Mouse (Mus musculus): ENCODE measurements around the gene Zbtb16.

Gene Zbtb16

GRCm38 (mm10) chr9:48764311-48764710 lies 71.7 kb downstream of the Zbtb16 start:
- no peak for DNase-seq (ENCODE audit: low spot score)

DNA sequence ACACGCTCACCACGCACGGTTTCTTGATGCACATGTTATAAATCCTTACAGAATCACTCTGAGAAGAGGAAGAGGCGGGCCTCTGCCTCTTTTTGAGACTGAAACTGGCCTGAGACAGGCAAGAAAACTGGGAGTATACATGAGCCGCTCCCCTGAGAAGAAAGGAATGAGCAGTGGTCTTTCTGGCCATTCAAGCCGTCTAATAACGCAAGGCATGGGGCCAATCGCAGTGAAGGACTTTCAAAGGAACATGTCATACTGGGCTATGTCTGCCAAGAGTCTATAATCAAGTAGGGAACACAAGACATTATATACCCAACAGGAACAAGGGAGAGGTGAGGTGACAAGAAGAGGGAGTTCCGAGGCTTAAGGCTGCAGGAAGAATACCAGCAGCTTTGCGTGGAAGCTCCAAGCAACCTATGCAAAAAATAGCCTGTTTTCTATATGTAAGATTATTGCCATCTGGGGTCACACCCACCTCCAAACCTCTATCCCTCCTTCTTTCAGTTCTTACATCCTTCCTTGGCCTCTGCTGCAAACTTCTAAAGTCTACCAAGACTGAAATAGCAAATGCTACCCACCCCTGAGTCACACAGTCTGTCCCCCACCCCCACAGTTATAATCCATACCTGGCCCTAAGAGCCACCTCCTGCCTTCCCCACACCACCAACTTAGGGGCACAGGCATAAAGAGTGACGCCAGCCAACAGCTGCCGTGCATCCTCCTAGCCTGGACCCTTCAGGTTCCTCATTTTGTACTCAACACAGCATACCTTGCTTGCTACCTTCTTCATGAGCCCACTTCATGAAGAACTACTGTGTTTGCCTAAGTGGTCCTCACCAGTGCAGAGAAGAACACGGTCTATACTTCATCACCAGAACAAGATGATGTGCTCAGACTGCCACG lies 74.0 kb downstream of the Zbtb16 start:
- DNase-seq (ENCODE audit: low spot score) = no peak

DNA sequence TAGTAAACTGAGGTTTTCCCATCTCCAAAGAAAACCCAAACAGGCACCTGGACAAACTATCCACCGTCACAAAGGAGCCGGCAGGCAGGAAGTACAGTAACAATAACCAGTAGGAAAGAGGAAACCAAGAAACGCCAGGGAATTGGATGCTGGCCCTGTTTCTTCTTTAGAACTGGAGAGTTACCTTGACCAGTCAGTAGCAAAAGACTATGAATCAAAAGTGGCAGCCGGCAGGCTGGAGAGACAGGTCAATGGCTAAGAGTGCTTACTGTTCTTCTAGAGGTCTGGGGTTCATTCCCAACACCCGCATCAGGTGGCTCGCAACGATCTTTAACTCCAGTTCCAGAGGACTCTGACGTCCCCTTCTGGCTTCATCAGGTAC lies 74.9 kb downstream of the Zbtb16 start:
- no peak for DNase-seq (ENCODE audit: low spot score)

DNA sequence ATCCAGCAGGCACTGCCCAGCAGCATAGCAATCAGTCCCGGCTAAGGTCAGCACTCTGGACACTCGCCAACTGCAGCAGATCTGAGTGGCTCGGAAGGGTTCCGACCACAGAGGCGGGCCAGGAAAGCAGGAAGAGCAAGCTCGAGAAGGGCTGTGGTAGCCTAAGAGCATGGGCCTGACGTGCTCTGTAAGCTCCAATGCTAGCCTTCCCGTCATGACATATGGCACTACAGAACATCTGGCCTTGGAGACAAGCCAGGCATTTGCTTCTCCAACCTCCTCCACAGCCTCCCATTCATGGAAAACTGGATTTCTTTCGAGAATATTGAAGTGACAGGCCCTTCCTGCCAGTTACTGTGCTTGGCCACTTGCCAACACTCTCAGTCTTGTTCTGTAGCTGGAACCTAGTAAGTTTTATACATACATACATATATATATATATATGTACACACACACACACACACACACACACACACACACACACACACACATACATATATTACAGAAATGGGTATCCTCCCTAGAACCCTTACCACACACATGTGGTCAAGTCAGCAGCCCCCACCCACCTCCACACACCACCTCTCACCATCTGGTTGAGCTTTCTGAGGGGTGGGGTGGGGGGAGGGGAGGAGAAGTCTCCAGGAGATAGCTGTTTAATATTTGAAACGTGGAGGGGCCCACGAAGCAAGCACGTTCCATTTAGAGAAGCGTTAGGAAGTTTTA lies 75.4 kb downstream of the Zbtb16 start:
- DNase-seq (ENCODE audit: low spot score) = peak; percentile 67

DNA sequence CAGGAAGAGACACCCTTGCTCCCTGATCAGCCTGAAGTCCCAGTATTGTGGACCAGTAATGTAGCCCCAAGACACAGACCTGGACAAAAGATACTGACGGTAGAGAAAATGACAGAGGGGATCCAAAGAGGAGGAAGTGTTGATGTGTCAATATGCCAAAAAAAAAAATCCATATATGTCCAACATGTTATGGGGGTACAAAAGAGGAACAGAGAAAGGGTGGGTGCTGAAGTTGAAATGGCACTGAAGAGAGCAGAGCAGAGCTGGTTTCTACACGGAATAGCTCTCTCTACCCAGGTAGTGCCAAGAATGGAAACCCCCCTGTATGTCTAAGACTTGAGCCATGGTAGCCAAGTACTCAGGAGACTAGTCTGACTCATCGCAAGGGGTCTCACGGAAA lies 76.9 kb downstream of the Zbtb16 start:
- no peak for DNase-seq (ENCODE audit: low spot score)

DNA sequence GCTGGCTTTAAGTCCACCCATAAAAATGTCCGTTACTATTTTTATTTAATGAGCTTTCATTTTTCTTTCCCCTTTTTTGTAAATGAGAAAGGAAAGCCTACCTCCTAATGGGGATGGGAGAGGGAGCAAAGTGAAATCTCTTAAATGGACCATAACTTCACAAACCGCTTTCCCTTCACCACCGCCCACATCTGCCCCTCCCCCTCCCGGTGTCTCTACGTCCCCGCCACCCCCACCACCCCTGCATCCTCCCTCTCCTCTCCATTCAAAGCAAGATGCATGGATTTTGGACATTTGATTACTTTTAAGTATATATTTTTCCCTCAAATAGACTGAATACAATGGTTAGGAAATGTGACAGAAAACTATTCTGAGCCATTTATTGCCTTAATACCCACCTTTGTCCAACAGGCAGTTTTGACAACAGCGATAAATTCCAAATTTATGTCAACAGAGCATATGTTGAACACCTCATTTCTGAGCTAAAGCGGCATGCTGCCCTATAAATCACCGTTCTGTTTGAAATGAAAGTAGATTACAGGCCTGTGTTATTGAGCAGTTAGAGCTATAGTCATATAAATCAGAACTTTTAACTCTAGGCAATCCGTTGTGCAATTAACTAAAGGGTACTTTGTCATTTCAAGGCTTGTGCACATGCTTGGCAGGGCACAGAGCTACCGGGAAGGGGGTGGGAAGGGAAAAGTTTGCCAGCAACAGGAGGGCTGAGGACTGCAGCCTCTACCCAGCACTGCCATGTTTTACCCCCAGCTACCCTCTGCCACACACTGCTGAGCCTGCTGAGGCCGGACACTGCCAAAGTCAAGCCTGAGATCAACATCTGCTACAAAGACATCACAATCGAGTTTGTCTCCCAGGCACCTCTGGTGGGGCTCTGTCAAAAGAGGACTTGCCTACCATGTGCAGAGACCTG lies 78.1 kb downstream of the Zbtb16 start:
- no peak for DNase-seq (ENCODE audit: low spot score)

DNA sequence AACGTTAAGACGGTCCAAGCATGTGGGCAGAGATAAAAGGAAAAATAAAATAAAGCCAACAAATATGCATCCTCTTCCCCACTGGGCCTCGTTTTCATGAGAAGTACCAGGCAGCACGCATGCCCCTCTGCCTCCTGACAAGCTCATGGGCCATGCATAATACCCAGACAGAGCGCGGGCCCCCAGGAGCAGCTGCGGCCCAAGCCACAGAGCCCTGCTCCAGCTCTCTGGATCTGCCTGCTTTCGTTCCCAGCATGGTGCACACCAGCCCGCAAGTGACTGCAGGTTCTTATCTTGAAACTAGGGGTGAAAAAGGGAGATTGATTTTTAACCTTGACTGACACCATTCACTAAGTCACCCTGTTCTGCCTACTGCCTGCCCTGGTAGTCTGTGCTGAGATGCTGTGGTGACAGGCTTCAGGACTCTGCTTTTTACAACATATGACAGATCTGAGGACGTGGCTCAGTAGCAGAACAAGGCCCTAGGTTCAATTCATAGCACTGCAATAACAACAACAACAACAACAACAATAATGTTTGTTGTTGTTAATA lies 79.7 kb downstream of the Zbtb16 start:
- DNase-seq (ENCODE audit: low spot score) = no peak

DNA sequence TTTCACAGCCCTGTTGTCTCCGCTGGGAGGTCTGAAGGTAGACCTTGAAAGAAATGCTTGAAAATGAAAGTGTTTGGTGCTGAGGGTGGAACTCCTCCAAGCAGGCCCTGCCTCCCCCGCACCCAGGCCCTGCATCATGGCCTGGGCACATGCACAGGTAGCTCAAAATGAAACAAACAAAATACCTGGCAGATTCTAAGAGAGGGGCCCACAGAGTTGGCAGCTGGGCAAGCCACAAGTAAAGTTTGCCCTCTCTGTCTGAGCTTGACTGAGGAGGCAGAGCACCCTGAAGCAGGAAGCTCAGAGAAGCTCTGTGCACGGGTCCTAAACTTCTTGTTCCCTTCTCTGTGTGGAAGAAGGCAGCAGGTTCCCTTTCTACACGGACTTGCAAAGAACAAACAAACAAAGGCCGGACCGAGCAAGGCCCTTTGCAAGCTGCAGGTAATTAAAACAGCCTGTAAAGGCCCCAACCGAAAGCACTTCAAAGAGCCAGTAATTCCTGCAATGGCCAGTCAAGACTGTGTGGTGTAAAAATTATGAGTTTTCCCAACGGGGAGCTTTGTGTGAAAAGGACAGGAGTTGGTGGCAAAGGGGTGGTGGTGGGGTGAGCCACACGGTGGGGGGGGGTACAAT lies 80.5 kb downstream of the Zbtb16 start:
- no peak for DNase-seq (ENCODE audit: low spot score)

GRCm38 (mm10) chr9:48754418-48754817 lies 81.6 kb downstream of the Zbtb16 start:
- no peak for DNase-seq (ENCODE audit: low spot score)

DNA sequence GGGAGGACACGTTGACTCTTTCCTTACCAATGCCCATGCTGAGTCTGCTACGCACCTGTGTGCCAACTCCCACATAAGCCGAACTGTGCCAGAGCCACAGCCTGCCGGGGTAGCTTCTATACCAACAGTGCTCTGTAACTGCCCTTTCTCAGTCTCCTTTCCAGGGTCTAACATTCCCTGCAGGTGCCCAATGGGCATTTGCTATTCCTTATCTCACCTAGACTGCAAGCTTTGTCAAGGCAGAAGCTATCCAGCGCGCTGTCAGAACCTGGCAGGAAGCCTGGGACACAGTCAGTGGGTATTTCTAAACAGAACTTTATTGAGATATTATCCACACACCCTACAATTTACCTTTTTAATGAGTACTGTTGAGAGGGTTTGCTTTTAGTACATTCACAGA lies 82.1 kb downstream of the Zbtb16 start:
- no peak for DNase-seq (ENCODE audit: low spot score)

DNA sequence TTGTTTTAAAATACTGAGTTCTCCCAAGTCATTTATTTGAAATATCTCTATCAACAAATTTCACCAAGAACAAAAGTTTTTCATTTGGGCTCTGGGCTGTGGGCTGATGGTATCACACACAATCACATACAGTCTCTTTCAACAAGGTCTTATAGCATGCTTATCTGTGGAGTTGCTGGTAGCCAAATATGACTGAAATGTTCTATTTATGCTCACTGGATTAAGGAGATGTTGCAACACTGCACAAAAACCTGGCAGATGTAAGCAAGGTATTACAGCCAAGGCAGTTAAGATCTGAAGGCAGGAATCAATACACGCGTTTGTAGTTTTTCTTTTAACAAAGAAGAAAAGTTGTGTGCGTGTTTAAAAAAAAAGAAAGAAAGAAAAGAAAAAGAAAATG lies 84.1 kb downstream of the Zbtb16 start:
- DNase-seq (ENCODE audit: low spot score) = no peak

DNA sequence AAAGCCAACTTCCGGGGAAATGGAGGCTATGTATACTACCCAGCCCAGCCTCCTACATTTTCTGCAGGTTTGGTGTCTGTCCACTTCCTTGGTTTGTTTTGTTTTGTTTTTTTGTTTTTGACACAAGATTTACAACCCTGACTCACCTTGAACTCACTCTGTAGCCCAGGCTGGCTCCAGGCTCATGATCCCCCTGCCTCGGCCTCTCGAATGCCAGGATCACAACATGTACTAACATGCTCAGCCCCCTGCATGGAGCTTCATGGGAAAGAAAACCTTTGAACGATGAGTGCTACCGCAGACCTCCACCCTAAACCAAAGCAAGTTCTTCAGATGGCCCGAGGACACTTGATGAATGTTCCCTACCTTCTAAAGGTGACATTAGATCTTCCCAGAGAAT lies 86.4 kb downstream of the Zbtb16 start:
- DNase-seq (ENCODE audit: low spot score) = no peak

DNA sequence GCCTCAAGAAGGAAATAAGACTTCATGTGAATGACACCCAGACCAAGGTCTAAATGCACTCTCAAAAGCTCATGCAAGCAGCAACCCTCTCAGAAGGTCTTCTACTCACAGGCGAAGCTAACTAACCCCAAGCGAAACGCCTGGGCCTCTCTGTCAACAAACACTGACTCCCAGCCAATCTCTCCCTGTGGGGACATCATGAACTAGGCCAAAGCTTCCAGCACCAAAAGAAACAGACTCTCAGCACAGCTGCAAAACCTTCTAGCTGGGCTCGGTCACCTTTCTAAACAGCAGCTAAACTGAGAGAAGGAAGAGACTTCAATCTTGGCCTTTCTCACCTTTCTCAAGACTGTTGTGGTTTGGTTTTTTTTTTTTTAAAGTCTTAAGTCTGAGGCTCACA lies 86.9 kb downstream of the Zbtb16 start:
- DNase-seq (ENCODE audit: low spot score) = no peak

GRCm38 (mm10) chr9:48748761-48749160 lies 87.3 kb downstream of the Zbtb16 start:
- no peak for DNase-seq (ENCODE audit: low spot score)

DNA sequence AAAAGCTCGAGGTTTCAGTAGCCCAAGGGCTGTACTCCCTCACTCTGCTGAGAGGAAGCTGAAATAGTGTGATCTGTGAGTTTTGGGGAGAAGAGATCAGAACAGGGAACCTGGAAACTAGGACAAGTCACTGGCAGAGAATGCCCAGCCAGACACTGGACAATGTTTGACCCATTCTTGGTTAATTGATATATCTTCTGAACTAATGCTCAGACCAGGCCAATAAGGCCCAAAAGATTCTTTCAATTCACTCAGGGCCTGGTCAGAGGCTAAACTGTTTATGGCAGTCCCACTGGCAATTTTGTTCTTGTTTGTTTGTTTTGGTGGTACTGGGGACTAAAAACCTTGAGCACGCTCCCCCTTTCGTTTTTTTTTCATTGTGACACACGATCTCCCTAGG lies 87.8 kb downstream of the Zbtb16 start:
- DNase-seq (ENCODE audit: low spot score) = no peak

DNA sequence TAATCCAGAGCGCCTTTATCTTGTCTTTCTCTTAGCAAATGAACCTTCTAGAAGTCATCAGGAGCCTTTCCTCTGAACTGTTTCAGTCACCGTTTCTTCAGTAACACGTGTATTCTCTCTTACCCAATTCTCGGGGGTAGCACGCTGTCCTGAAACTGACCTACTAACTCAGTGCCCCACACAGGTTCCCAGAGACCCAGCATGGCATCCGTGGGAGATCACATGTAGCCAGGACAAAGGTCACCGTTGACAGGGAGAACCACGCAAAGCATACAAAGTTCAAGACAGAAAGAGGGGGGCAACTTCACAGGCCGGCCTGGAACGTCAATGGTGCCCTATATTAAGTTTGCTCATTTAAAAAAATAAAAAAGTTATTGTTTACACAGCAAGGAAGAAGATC lies 89.5 kb downstream of the Zbtb16 start:
- no peak for DNase-seq (ENCODE audit: low spot score)

- DNase-seq (ENCODE audit: low spot score) = no peak
Measured at GRCm38 (mm10) chr9:48745347-48746119, 90.5 kb downstream of the Zbtb16 start.

- DNase-seq (ENCODE audit: low spot score) = peak; percentile 67
Measured at GRCm38 (mm10) chr9:48744916-48745315, 91.1 kb downstream of the Zbtb16 start.

DNA sequence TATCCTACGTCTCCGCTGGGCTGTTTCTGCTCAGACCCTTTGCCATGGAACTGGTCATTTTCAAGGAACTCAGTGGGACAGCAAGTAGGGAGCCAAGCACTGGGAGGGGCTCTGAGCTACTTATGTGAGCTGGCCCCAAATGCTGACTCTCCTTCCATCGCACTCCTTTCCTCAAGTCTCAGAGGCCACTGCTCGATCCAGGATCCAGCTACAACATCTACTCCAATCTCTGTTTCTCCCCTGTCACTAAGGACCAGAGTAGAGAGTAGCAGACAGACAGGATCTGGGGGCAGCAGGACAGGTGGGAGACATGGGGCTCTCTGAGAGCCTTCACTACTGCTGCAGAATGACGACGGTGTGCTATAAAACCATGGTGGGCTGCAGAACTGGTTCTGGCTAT lies 91.6 kb downstream of the Zbtb16 start:
- no peak for DNase-seq (ENCODE audit: low spot score)

- DNase-seq (ENCODE audit: low spot score) = no peak
Measured at GRCm38 (mm10) chr9:48743338-48744285, 92.4 kb downstream of the Zbtb16 start.
